In genomic region chr2:5596882-5597281, GRCm38 (mm10) we compare ENCODE assay signal across 13 mouse cellular contexts.
DNase-seq lines count a peak whose midpoint lies in the region; ATAC-seq lines count a peak whose summit lies in the region.
"Had no signal": no experiment of that assay in that cellular context is flagged by ENCODE, and none has a peak within 500 bp of the region (broad histone marks: within the 10 kb centered on the region; RNA-seq: fewer than 3 reads in every experiment).

No protein-coding gene starts in this region.

- no peaks in the 10 kb centered on the region for H3K36me3 ChIP-seq in embryonic facial prominence, embryonic 13.5 days
- H3K36me3 ChIP-seq in embryonic facial prominence, embryonic 10.5 days (replicated peaks), result no peaks in the 10 kb centered on the region
- no peaks in the 10 kb centered on the region for H3K36me3 ChIP-seq in intestine, embryonic 14.5 days (ENCODE audit: control insufficient read depth, insufficient read depth, low read length)
- H3K36me3 ChIP-seq: limb, embryonic 15.5 days had no signal

- no peaks in the 10 kb centered on the region for H3K9me3 ChIP-seq in embryonic facial prominence, embryonic 13.5 days
- no peaks in the 10 kb centered on the region for H3K9me3 ChIP-seq in embryonic facial prominence, embryonic 10.5 days
- H3K9me3 ChIP-seq in intestine, embryonic 14.5 days (ENCODE audit: control insufficient read depth, low read length), result no peaks in the 10 kb centered on the region
- H3K9me3 ChIP-seq: limb, embryonic 15.5 days had no signal

- no peak overlapping the region for H3K4me3 ChIP-seq in embryonic facial prominence, embryonic 13.5 days
- H3K4me3 ChIP-seq in embryonic facial prominence, embryonic 10.5 days, result no peak overlapping the region
- H3K4me3 ChIP-seq in intestine, embryonic 14.5 days (ENCODE audit: low read depth, low read length), result no peak overlapping the region
- H3K4me3 ChIP-seq: limb, embryonic 15.5 days; myocyte had no signal

- H3K4me2 ChIP-seq in embryonic facial prominence, embryonic 13.5 days, result peak overlapping the region; percentile 18; the same call in 1 of the 2 replicates
- H3K4me2 ChIP-seq in intestine, embryonic 14.5 days (ENCODE audit: low read length), result no peak overlapping the region
- H3K4me2 ChIP-seq: limb, embryonic 15.5 days had no signal

- 32% methylated on average over 12 of the region's 12 CpGs for WGBS in embryonic facial prominence, embryonic 13.5 days
- WGBS in embryonic facial prominence, embryonic 10.5 days, result 46% methylated on average over 12 of the region's 12 CpGs
- WGBS in intestine, embryonic 14.5 days, result 28% methylated on average over 12 of the region's 12 CpGs

- DNase-seq in embryonic facial prominence, embryonic 10.5 days (ENCODE audit: low spot score), result no peak
- peak; percentile 20 to 40 for DNase-seq in lung, postnatal 4 days
- no peak for DNase-seq in lung, adult 18-20 months
- DNase-seq in intestine, embryonic 14.5 days (ENCODE audit: low spot score), result no peak
- DNase-seq in right cerebral cortex, postnatal 14 days, result peak; percentile 50
- no peak for DNase-seq in embryo, embryonic 9.5 days (ENCODE audit: extremely low spot score)
- DNase-seq in MN1 (ENCODE audit: low spot score), result no peak
- DNase-seq: cerebellum, adult 11-12 months; kidney, postnatal 25 days; thymus, adult 2 months had no signal

- no peak overlapping the region for H3K9ac ChIP-seq in embryonic facial prominence, embryonic 13.5 days
- no peak overlapping the region for H3K9ac ChIP-seq in intestine, embryonic 14.5 days (ENCODE audit: low read length)
- H3K9ac ChIP-seq: limb, embryonic 15.5 days had no signal

- H3K4me1 ChIP-seq in embryonic facial prominence, embryonic 13.5 days, result peaks cover 18% of the 10 kb centered on the region
- peaks cover 20% of the 10 kb centered on the region for H3K4me1 ChIP-seq in embryonic facial prominence, embryonic 10.5 days
- peaks cover 13% of the 10 kb centered on the region for H3K4me1 ChIP-seq in intestine, embryonic 14.5 days (replicated peaks; ENCODE audit: control insufficient read depth, insufficient read depth, low read length)

- ATAC-seq in embryonic facial prominence, embryonic 13.5 days (ENCODE audit: insufficient number of reproducible peaks, insufficient read depth, low FRiP score, low TSS enrichment, low read depth), result no peak
- ATAC-seq in intestine, embryonic 14.5 days (replicated peaks; ENCODE audit: low FRiP score, low TSS enrichment, low read depth), result no peak

- no peak overlapping the region for H3K27ac ChIP-seq in embryonic facial prominence, embryonic 13.5 days
- H3K27ac ChIP-seq in embryonic facial prominence, embryonic 10.5 days (replicated peaks), result no peak overlapping the region
- H3K27ac ChIP-seq in intestine, embryonic 14.5 days (ENCODE audit: low read depth), result peak overlapping the region; percentile 14; the same call in 1 of the 2 replicates
- H3K27ac ChIP-seq: limb, embryonic 15.5 days had no signal

- no peaks in the 10 kb centered on the region for H3K27me3 ChIP-seq in embryonic facial prominence, embryonic 13.5 days
- H3K27me3 ChIP-seq in embryonic facial prominence, embryonic 10.5 days (replicated peaks; ENCODE audit: low read depth, poor library complexity, severe bottlenecking), result no peaks in the 10 kb centered on the region
- H3K27me3 ChIP-seq in intestine, embryonic 14.5 days (replicated peaks; ENCODE audit: control insufficient read depth, insufficient read depth, low read length), result no peaks in the 10 kb centered on the region
- H3K27me3 ChIP-seq: limb, embryonic 15.5 days had no signal

Comparison
In these comparisons a context has a peak if more than half of its experiments do, and no peak if none do; other contexts are left out.
1. DNase-seq: peak in lung, postnatal 4 days (2 of 2) and right cerebral cortex, postnatal 14 days (single experiment); none in embryonic facial prominence, embryonic 10.5 days (single experiment), lung, adult 18-20 months (0 of 2), intestine, embryonic 14.5 days (single experiment), embryo, embryonic 9.5 days (single experiment) and MN1 (single experiment).